Comparison of ENCODE assay signal across 8 mouse cellular contexts in the genomic region with DNA sequence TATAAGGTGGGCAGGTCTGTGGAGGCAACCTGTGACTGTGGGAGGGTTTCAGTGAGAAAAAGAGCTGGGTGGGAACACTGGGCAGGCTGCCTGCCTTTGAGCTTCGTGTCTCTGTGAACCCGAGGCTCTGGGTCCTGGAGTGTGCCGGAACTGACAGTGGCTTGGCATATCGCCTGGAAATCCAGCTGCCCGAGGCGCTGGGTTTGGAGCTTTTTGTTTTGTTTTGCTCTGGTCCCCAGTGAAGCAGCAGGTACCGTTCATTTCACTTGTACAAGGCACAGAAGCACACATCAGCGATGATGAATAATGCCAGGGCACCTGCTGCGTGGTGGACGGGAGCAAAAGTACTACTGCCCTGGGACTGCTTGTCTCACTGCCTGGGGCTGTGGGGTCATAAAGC. TPM values are rescaled to one million over a fixed set of nuclear protein-coding genes. Genes with fewer than 3 reads are reported as not detected.
DNase-seq lines count a peak whose midpoint lies in the region; ATAC-seq and TF ChIP-seq lines count a peak whose summit lies in the region.

No protein-coding gene starts in this region.

- 44% methylated on average over 10 of the region's 10 CpGs for WGBS in kidney, embryonic 15.5 days
- WGBS in intestine, embryonic 16.5 days, result 35% methylated on average over 10 of the region's 10 CpGs
- WGBS in lung, adult 2 months, result 26% methylated on average over 10 of the region's 10 CpGs

- DNase-seq in kidney, adult 18-20 months, result peak; percentile 69
- DNase-seq in cerebellum, postnatal 10 days, result peak; percentile 78
- peak; percentile 81 for DNase-seq in gastrocnemius, postnatal 14 days
- peak; percentile 57 for DNase-seq in lung, adult 2 months
- peak; percentile 23 for DNase-seq in retina, postnatal 7 days (ENCODE audit: low read depth, low spot score)
- DNase-seq in spleen, adult 18-20 months, result no peak

- no peak overlapping the region for H3K4me3 ChIP-seq in kidney, embryonic 15.5 days (replicated peaks)
- H3K4me3 ChIP-seq in intestine, embryonic 16.5 days (ENCODE audit: low read length), result no peak overlapping the region
- H3K4me3 ChIP-seq in lung, adult 2 months (replicated peaks; ENCODE audit: extremely low read depth, low read depth, low read length), result no peak overlapping the region

- H3K27me3 ChIP-seq in kidney, embryonic 15.5 days, result no peaks in the 10 kb centered on the region
- H3K27me3 ChIP-seq in intestine, embryonic 16.5 days (replicated peaks; ENCODE audit: control insufficient read depth, insufficient read depth, low read length), result no peaks in the 10 kb centered on the region

- H3K4me2 ChIP-seq in kidney, embryonic 15.5 days, result no peak overlapping the region
- no peak overlapping the region for H3K4me2 ChIP-seq in intestine, embryonic 16.5 days (ENCODE audit: low read depth, low read length)

- peaks cover 51% of the 10 kb centered on the region for H3K4me1 ChIP-seq in kidney, embryonic 15.5 days
- peaks cover 38% of the 10 kb centered on the region for H3K4me1 ChIP-seq in intestine, embryonic 16.5 days (ENCODE audit: control insufficient read depth, insufficient read depth, low read length)
- peaks cover 21% of the 10 kb centered on the region for H3K4me1 ChIP-seq in lung, adult 2 months (ENCODE audit: control insufficient read depth, insufficient read depth, low read length)

- H3K27ac ChIP-seq in kidney, embryonic 15.5 days, result no peak overlapping the region
- H3K27ac ChIP-seq in intestine, embryonic 16.5 days (ENCODE audit: low read length), result peak overlapping the region; percentile 57

- no peak for ATAC-seq in kidney, embryonic 15.5 days (replicated peaks; ENCODE audit: low FRiP score)
- ATAC-seq in intestine, embryonic 16.5 days, result peak; percentile 61

- H3K9ac ChIP-seq in kidney, embryonic 15.5 days, result no peak overlapping the region
- no peak overlapping the region for H3K9ac ChIP-seq in intestine, embryonic 16.5 days (ENCODE audit: low read depth, low read length)

- H3K9me3 ChIP-seq in kidney, embryonic 15.5 days (replicated peaks), result no peaks in the 10 kb centered on the region
- H3K9me3 ChIP-seq in intestine, embryonic 16.5 days (ENCODE audit: control insufficient read depth, low read length), result no peaks in the 10 kb centered on the region

- TF ChIP-seq POLR2A in lung, adult 2 months (IDR thresholded peaks at IDR 0.05; ENCODE audit: borderline replicate concordance, extremely low read depth, low read depth, low read length), result no peak

- TF ChIP-seq CTCF in lung, adult 2 months (IDR thresholded peaks at IDR 0.05; ENCODE audit: insufficient read depth, low read length), result no peak

- intact Hi-C loops in gastrocnemius, postnatal 14 days (cut with DNase I; ENCODE audit: low total_unique reads), result no loop called here

- no peaks in the 10 kb centered on the region for H3K36me3 ChIP-seq in kidney, embryonic 15.5 days
- no peaks in the 10 kb centered on the region for H3K36me3 ChIP-seq in intestine, embryonic 16.5 days (ENCODE audit: control insufficient read depth, insufficient read depth, low read length)

RNA-seq across cellular contexts. Expression of a gene that starts 26.2 kb away (rescaled TPM):
- 47.6 and 49.0 TPM in 2 replicates for polyA plus RNA-seq in kidney, embryonic 15.5 days (2015; fragmentation: Nextera tagmentation; extraction: Ambion mirVana)
- total RNA-seq in gastrocnemius, postnatal 14 days (2021), result 10 to 100 TPM; 30.4 to 32.4 TPM
- 35.1 and 35.9 TPM in 2 replicates for polyA plus RNA-seq in intestine, embryonic 16.5 days (2015; fragmentation: Nextera tagmentation; extraction: Ambion mirVana)
- 17.6 and 25.5 TPM in 2 replicates for polyA plus RNA-seq in lung, adult 2 months (2012; rRNA removed)

Comparison
In these comparisons a context has a peak if more than half of its experiments do, and no peak if none do; other contexts are left out.
1. DNase-seq: peak in kidney, adult 18-20 months (single experiment), cerebellum, postnatal 10 days (2 of 2), gastrocnemius, postnatal 14 days (single experiment), lung, adult 2 months (single experiment) and retina, postnatal 7 days (single experiment); none in spleen, adult 18-20 months (0 of 2).